Mouse (Mus musculus): Measurements from ENCODE around the gene Chpf2. TPM values are rescaled to one million over a fixed set of nuclear protein-coding genes. Genes with fewer than 3 reads are reported as not detected.

Chpf2 gene
- total and polyA plus RNA-seq, 2 experiments = 9.5 to 22.4 TPM

- H3K4me1 ChIP-seq (ENCODE audit: control insufficient read depth, insufficient read depth, low read length) = peaks cover 6% of the 10 kb centered on the region
- peaks cover 28% of the 10 kb centered on the region for H3K36me3 ChIP-seq (ENCODE audit: control insufficient read depth, insufficient read depth, low read length)
- DNase-seq (ENCODE audit: extremely low read depth, low read depth, low spot score) = no peak
- peaks cover 8% of the 10 kb centered on the region; the same call in 1 of the 2 replicates for H3K79me2 ChIP-seq (ENCODE audit: control insufficient read depth, insufficient read depth, low read length)
- H3K9ac ChIP-seq (ENCODE audit: low read depth, low read length) = no peak overlapping the region
- WGBS = 88% methylated on average over 1 of the region's 1 CpGs
- H3K27ac ChIP-seq (replicated peaks; ENCODE audit: insufficient read depth, low read depth, low read length) = no peak overlapping the region
- no peaks in the 10 kb centered on the region for H3K27me3 ChIP-seq (ENCODE audit: control insufficient read depth, insufficient read depth, low read length)
- no peak for TF ChIP-seq CTCF (IDR thresholded peaks at IDR 0.05; ENCODE audit: low read depth, low read length)
- TF ChIP-seq POLR2A (IDR thresholded peaks at IDR 0.05; ENCODE audit: extremely low read depth, insufficient read depth, low read length) = no peak
- H3K4me3 ChIP-seq (ENCODE audit: insufficient read depth, low read depth, low read length) = no peak overlapping the region
Observed at GRCm38 (mm10) chr5:24575948-24576347, 10.6 kb upstream of the Chpf2 start.

GRCm38 (mm10) chr5:24576801-24577182, 9.7 kb upstream of the Chpf2 start:
- Histone ChIP-seq H3K27ac (replicated peaks; ENCODE audit: insufficient read depth, low read depth, low read length) (peak overlapping the region; percentile 58), H3K79me2 (ENCODE audit: control insufficient read depth, insufficient read depth, low read length) (peaks cover 8% of the 10 kb centered on the region; the same call in 1 of the 2 replicates), H3K36me3 (ENCODE audit: control insufficient read depth, insufficient read depth, low read length) (peaks cover 24% of the 10 kb centered on the region), H3K27me3 (ENCODE audit: control insufficient read depth, insufficient read depth, low read length) (no peaks in the 10 kb centered on the region), H3K4me3 (ENCODE audit: insufficient read depth, low read depth, low read length) (peak overlapping the region; percentile 81), H3K9ac (ENCODE audit: low read depth, low read length) (peak overlapping the region; percentile 79), H3K4me1 (ENCODE audit: control insufficient read depth, insufficient read depth, low read length) (peaks cover 6% of the 10 kb centered on the region)
- WGBS = under 1% methylated on average over 32 of the region's 32 CpGs
- TF ChIP-seq POLR2A (IDR thresholded peaks at IDR 0.05; ENCODE audit: extremely low read depth, insufficient read depth, low read length) (no peak), CTCF (IDR thresholded peaks at IDR 0.05; ENCODE audit: low read depth, low read length) (no peak)
- no peak for DNase-seq (ENCODE audit: extremely low read depth, low read depth, low spot score)

GRCm38 (mm10) chr5:24577183-24577929, 9.2 kb upstream of the Chpf2 start, which contains the start of gene Abcf2:
Gene Abcf2, minus strand, starts transcription at chr5:24577467.
- WGBS = under 1% methylated on average over 48 of the region's 48 CpGs
- peak within 1 kb of the TSS; percentile 81 for H3K4me3 ChIP-seq (ENCODE audit: insufficient read depth, low read depth, low read length)
- H3K79me2 ChIP-seq (ENCODE audit: control insufficient read depth, insufficient read depth, low read length) = peaks cover 8% of the 10 kb centered on the region; the same call in 1 of the 2 replicates
- peaks cover 19% of the 10 kb centered on the region for H3K36me3 ChIP-seq (ENCODE audit: control insufficient read depth, insufficient read depth, low read length)
- peak within 1 kb of the TSS; percentile 79 for H3K9ac ChIP-seq (ENCODE audit: low read depth, low read length)
- no peaks in the 10 kb centered on the region for H3K27me3 ChIP-seq (ENCODE audit: control insufficient read depth, insufficient read depth, low read length)
- TF ChIP-seq POLR2A (IDR thresholded peaks at IDR 0.05; ENCODE audit: extremely low read depth, insufficient read depth, low read length) = peak; percentile 79
- no peak for TF ChIP-seq CTCF (IDR thresholded peaks at IDR 0.05; ENCODE audit: low read depth, low read length)
- peak; percentile 100 for DNase-seq (ENCODE audit: extremely low read depth, low read depth, low spot score)
- peaks cover 6% of the 10 kb centered on the region for H3K4me1 ChIP-seq (ENCODE audit: control insufficient read depth, insufficient read depth, low read length)
- peak within 1 kb of the TSS; percentile 74 for H3K27ac ChIP-seq (replicated peaks; ENCODE audit: insufficient read depth, low read depth, low read length)

GRCm38 (mm10) chr5:24578109-24578963, 8.2 kb upstream of the Chpf2 start:
- no peak for DNase-seq (ENCODE audit: extremely low read depth, low read depth, low spot score)
- Histone ChIP-seq H3K79me2 (ENCODE audit: control insufficient read depth, insufficient read depth, low read length) (peaks cover 8% of the 10 kb centered on the region; the same call in 1 of the 2 replicates), H3K9ac (ENCODE audit: low read depth, low read length) (peak overlapping the region; percentile 19; the same call in 1 of the 2 replicates), H3K4me3 (ENCODE audit: insufficient read depth, low read depth, low read length) (peak overlapping the region; percentile 58), H3K27ac (replicated peaks; ENCODE audit: insufficient read depth, low read depth, low read length) (peak overlapping the region; percentile 74), H3K4me1 (ENCODE audit: control insufficient read depth, insufficient read depth, low read length) (peaks cover 6% of the 10 kb centered on the region), H3K27me3 (ENCODE audit: control insufficient read depth, insufficient read depth, low read length) (no peaks in the 10 kb centered on the region), H3K36me3 (ENCODE audit: control insufficient read depth, insufficient read depth, low read length) (peaks cover 9% of the 10 kb centered on the region; the same call in 1 of the 2 replicates)
- WGBS = 60% methylated on average over 6 of the region's 6 CpGs
- no peak for TF ChIP-seq POLR2A (IDR thresholded peaks at IDR 0.05; ENCODE audit: extremely low read depth, insufficient read depth, low read length)
- no peak for TF ChIP-seq CTCF (IDR thresholded peaks at IDR 0.05; ENCODE audit: low read depth, low read length)

- whole genome bisulfite sequencing = 11% methylated on average over 8 of the region's 8 CpGs
- Histone ChIP-seq H3K4me1 (ENCODE audit: control insufficient read depth, insufficient read depth, low read length) (peaks cover 16% of the 10 kb centered on the region; the same call in 1 of the 2 replicates), H3K9ac (ENCODE audit: low read depth, low read length) (peak overlapping the region; percentile 67), H3K36me3 (ENCODE audit: control insufficient read depth, insufficient read depth, low read length) (peaks cover 3% of the 10 kb centered on the region), H3K79me2 (ENCODE audit: control insufficient read depth, insufficient read depth, low read length) (peaks cover 9% of the 10 kb centered on the region; the same call in 1 of the 2 replicates), H3K27ac (replicated peaks; ENCODE audit: insufficient read depth, low read depth, low read length) (peak overlapping the region; percentile 45; the same call in 1 of the 2 replicates), H3K4me3 (ENCODE audit: insufficient read depth, low read depth, low read length) (peak overlapping the region; percentile 95), H3K27me3 (ENCODE audit: control insufficient read depth, insufficient read depth, low read length) (no peaks in the 10 kb centered on the region)
- DNase-seq (ENCODE audit: extremely low read depth, low read depth, low spot score) = no peak
- TF ChIP-seq CTCF (IDR thresholded peaks at IDR 0.05; ENCODE audit: low read depth, low read length) (no peak), POLR2A (IDR thresholded peaks at IDR 0.05; ENCODE audit: extremely low read depth, insufficient read depth, low read length) (no peak)
Observed at GRCm38 (mm10) chr5:24586106-24586505, 435 bp upstream of the Chpf2 start.

Measured in liver, adult 2 months (tissue).